Mouse (Mus musculus): ENCODE data around the gene Hspa1a. TPM values are rescaled to one million over a fixed set of nuclear protein-coding genes. Genes with fewer than 3 reads are reported as not detected.
"Not testable (repeated sequence)": the region's sequence is repeated elsewhere in the genome, so short reads cannot be mapped to it uniquely, and the experiment has no call there.

Hspa1a gene
- 6.2 and 6.4 TPM in 2 replicates for polyA plus RNA-seq (2016; fragmentation: Nextera tagmentation; extraction: Ambion mirVana)

- peak; percentile 95 for ATAC-seq (ENCODE audit: insufficient number of reproducible peaks, low FRiP score)
- peak within 1 kb of the TSS; percentile 90 for H3K4me2 ChIP-seq
- peaks cover 26% of the 10 kb centered on the region for H3K27me3 ChIP-seq (replicated peaks)
- under 1% methylated on average over 29 of the region's 33 CpGs for WGBS
- peak within 1 kb of the TSS; percentile 79 for H3K27ac ChIP-seq (ENCODE audit: poor library complexity, severe bottlenecking)
- H3K4me3 ChIP-seq, result peak within 1 kb of the TSS; percentile 53
- not testable (repeated sequence) for H3K36me3 ChIP-seq; H3K4me1 ChIP-seq (replicated peaks); H3K9me3 ChIP-seq (replicated peaks)
- H3K9ac ChIP-seq, result peak within 1 kb of the TSS; percentile 65
Measured at GRCm38 (mm10) chr17:34972069-34972749, at the start of gene Hspa1a, which contains the start of gene Hspa1l. Hspa1a (minus strand) TSS chr17:34972156. Hspa1l (plus strand) TSS chr17:34972703.

GRCm38 (mm10) chr17:35021163-35021808, 49.3 kb upstream of the Hspa1a start:
- 6% methylated on average over 17 of the region's 17 CpGs for WGBS
- H3K4me3 ChIP-seq, result peak overlapping the region; percentile 14

GRCm38 (mm10) chr17:35020551-35020950, 48.6 kb upstream of the Hspa1a start:
- Histone ChIP-seq H3K4me3 (no peak overlapping the region), H3K9ac (no peak overlapping the region), H3K9me3 (replicated peaks) (no peaks in the 10 kb centered on the region), H3K27ac (ENCODE audit: poor library complexity, severe bottlenecking) (no peak overlapping the region), H3K27me3 (replicated peaks) (peaks cover 5% of the 10 kb centered on the region; the same call in 1 of the 2 replicates), H3K36me3 (peaks cover 10% of the 10 kb centered on the region), H3K4me2 (no peak overlapping the region), H3K4me1 (replicated peaks) (peaks cover 54% of the 10 kb centered on the region)
- WGBS, result 85% methylated on average over 8 of the region's 8 CpGs
- no peak for ATAC-seq (ENCODE audit: insufficient number of reproducible peaks, low FRiP score)

More at GRCm38 (mm10) chr17:35021163-35021808, 49.3 kb upstream of the Hspa1a start:
- H3K9me3 ChIP-seq (replicated peaks), result no peaks in the 10 kb centered on the region
- peak overlapping the region; percentile 32; the same call in 1 of the 2 replicates for H3K9ac ChIP-seq
- peaks cover 52% of the 10 kb centered on the region for H3K4me1 ChIP-seq (replicated peaks)
- peaks cover 2% of the 10 kb centered on the region for H3K36me3 ChIP-seq
- peaks cover 5% of the 10 kb centered on the region; the same call in 1 of the 2 replicates for H3K27me3 ChIP-seq (replicated peaks)
- ATAC-seq (ENCODE audit: insufficient number of reproducible peaks, low FRiP score), result peak; percentile 49
- peak overlapping the region; percentile 55 for H3K4me2 ChIP-seq
- peak overlapping the region; percentile 83 for H3K27ac ChIP-seq (ENCODE audit: poor library complexity, severe bottlenecking)

- H3K4me1 ChIP-seq (replicated peaks), result peaks cover 53% of the 10 kb centered on the region
- H3K36me3 ChIP-seq, result peaks cover 16% of the 10 kb centered on the region
- no peak for ATAC-seq (ENCODE audit: insufficient number of reproducible peaks, low FRiP score)
- H3K4me2 ChIP-seq, result no peak overlapping the region
- H3K4me3 ChIP-seq, result no peak overlapping the region
- no peak overlapping the region for H3K9ac ChIP-seq
- no peaks in the 10 kb centered on the region for H3K9me3 ChIP-seq (replicated peaks)
- peaks cover 5% of the 10 kb centered on the region; the same call in 1 of the 2 replicates for H3K27me3 ChIP-seq (replicated peaks)
- H3K27ac ChIP-seq (ENCODE audit: poor library complexity, severe bottlenecking), result no peak overlapping the region
- WGBS, result 75% methylated on average over 11 of the region's 11 CpGs
Measured at GRCm38 (mm10) chr17:35019894-35020293, 47.9 kb upstream of the Hspa1a start.

GRCm38 (mm10) chr17:35018171-35018570, 46.2 kb upstream of the Hspa1a start:
- no peaks in the 10 kb centered on the region for H3K9me3 ChIP-seq (replicated peaks)

GRCm38 (mm10) chr17:35017706-35018030, 45.7 kb upstream of the Hspa1a start:
- no peak for ATAC-seq (ENCODE audit: insufficient number of reproducible peaks, low FRiP score)
- no peaks in the 10 kb centered on the region for H3K9me3 ChIP-seq (replicated peaks)
- no peak overlapping the region for H3K9ac ChIP-seq
- H3K4me1 ChIP-seq (replicated peaks), result peaks cover 32% of the 10 kb centered on the region
- H3K27ac ChIP-seq (ENCODE audit: poor library complexity, severe bottlenecking), result no peak overlapping the region
- H3K36me3 ChIP-seq, result peaks cover 39% of the 10 kb centered on the region
- H3K4me3 ChIP-seq, result no peak overlapping the region
- WGBS, result 65% methylated on average over 14 of the region's 14 CpGs
- H3K4me2 ChIP-seq, result no peak overlapping the region
- H3K27me3 ChIP-seq (replicated peaks), result peaks cover 5% of the 10 kb centered on the region; the same call in 1 of the 2 replicates

More at GRCm38 (mm10) chr17:35018171-35018570, 46.2 kb upstream of the Hspa1a start:
- WGBS, result 68% methylated on average over 3 of the region's 3 CpGs
- Histone ChIP-seq H3K27ac (ENCODE audit: poor library complexity, severe bottlenecking) (no peak overlapping the region), H3K4me2 (no peak overlapping the region), H3K9ac (no peak overlapping the region), H3K27me3 (replicated peaks) (peaks cover 5% of the 10 kb centered on the region; the same call in 1 of the 2 replicates), H3K4me3 (no peak overlapping the region), H3K4me1 (replicated peaks) (peaks cover 37% of the 10 kb centered on the region), H3K36me3 (peaks cover 34% of the 10 kb centered on the region)
- no peak for ATAC-seq (ENCODE audit: insufficient number of reproducible peaks, low FRiP score)

GRCm38 (mm10) chr17:35016791-35017705, 45.1 kb upstream of the Hspa1a start:
- H3K27me3 ChIP-seq (replicated peaks), result peaks cover 5% of the 10 kb centered on the region; the same call in 1 of the 2 replicates
- 0 out of 2 replicates have a peak overlapping the region, but pooled peaks have one; percentile 16 for H3K27ac ChIP-seq (ENCODE audit: poor library complexity, severe bottlenecking)
- peak overlapping the region; percentile 33; the same call in 1 of the 2 replicates for H3K9ac ChIP-seq
- H3K4me2 ChIP-seq, result no peak overlapping the region
- H3K4me1 ChIP-seq (replicated peaks), result peaks cover 29% of the 10 kb centered on the region
- no peak overlapping the region for H3K4me3 ChIP-seq
- WGBS, result 80% methylated on average over 10 of the region's 10 CpGs
- H3K9me3 ChIP-seq (replicated peaks), result no peaks in the 10 kb centered on the region
- no peak for ATAC-seq (ENCODE audit: insufficient number of reproducible peaks, low FRiP score)
- peaks cover 45% of the 10 kb centered on the region for H3K36me3 ChIP-seq

- Histone ChIP-seq H3K4me1 (replicated peaks) (peaks cover 23% of the 10 kb centered on the region), H3K27ac (ENCODE audit: poor library complexity, severe bottlenecking) (peak within 1 kb of the TSS; percentile 16; the same call in 1 of the 2 replicates), H3K9me3 (replicated peaks) (no peaks in the 10 kb centered on the region), H3K4me3 (no peak within 1 kb of the TSS), H3K36me3 (peaks cover 51% of the 10 kb centered on the region), H3K9ac (peak within 1 kb of the TSS; percentile 33; the same call in 1 of the 2 replicates), H3K4me2 (no peak within 1 kb of the TSS), H3K27me3 (replicated peaks) (peaks cover 5% of the 10 kb centered on the region; the same call in 1 of the 2 replicates)
- WGBS, result 53% methylated on average over 12 of the region's 12 CpGs
- ATAC-seq (ENCODE audit: insufficient number of reproducible peaks, low FRiP score), result no peak; the same call in 1 of the 2 replicates
Measured at GRCm38 (mm10) chr17:35016376-35016775, 44.4 kb upstream of the Hspa1a start, which contains the start of gene Vwa7. Vwa7 (plus strand) TSS chr17:35016579.

GRCm38 (mm10) chr17:35015296-35015695, 43.3 kb upstream of the Hspa1a start:
- Histone ChIP-seq H3K4me3 (no peak overlapping the region), H3K9ac (peak overlapping the region; percentile 33; the same call in 1 of the 2 replicates), H3K9me3 (replicated peaks) (no peaks in the 10 kb centered on the region), H3K27ac (ENCODE audit: poor library complexity, severe bottlenecking) (no peak overlapping the region), H3K4me2 (no peak overlapping the region), H3K36me3 (peaks cover 62% of the 10 kb centered on the region), H3K27me3 (replicated peaks) (peaks cover 3% of the 10 kb centered on the region; the same call in 1 of the 2 replicates), H3K4me1 (replicated peaks) (peaks cover 16% of the 10 kb centered on the region)
- 92% methylated on average over 16 of the region's 16 CpGs for whole genome bisulfite sequencing
- ATAC-seq (ENCODE audit: insufficient number of reproducible peaks, low FRiP score), result no peak

- Histone ChIP-seq H3K4me2 (no peak overlapping the region), H3K36me3 (peaks cover 82% of the 10 kb centered on the region), H3K4me1 (replicated peaks) (peaks cover 16% of the 10 kb centered on the region), H3K4me3 (no peak overlapping the region), H3K9ac (no peak overlapping the region), H3K27me3 (replicated peaks) (no peaks in the 10 kb centered on the region; the same call in 1 of the 2 replicates), H3K27ac (ENCODE audit: poor library complexity, severe bottlenecking) (no peak overlapping the region), H3K9me3 (replicated peaks) (no peaks in the 10 kb centered on the region)
- ATAC-seq (ENCODE audit: insufficient number of reproducible peaks, low FRiP score), result no peak
- 85% methylated on average over 6 of the region's 6 CpGs for WGBS
Measured at GRCm38 (mm10) chr17:35013221-35013620, 41.3 kb upstream of the Hspa1a start.

Measured in heart, embryonic 12.5 days (tissue).